Mouse (Mus musculus) forebrain, embryonic 15.5 days (tissue): ENCODE measurements around the gene Snrpa. TPM values are rescaled to one million over a fixed set of nuclear protein-coding genes. Genes with fewer than 3 reads are reported as not detected.
"Not testable (repeated sequence)": the region's sequence is repeated elsewhere in the genome, so short reads cannot be mapped to it uniquely, and the experiment has no call there.

Experiments used
- ATAC-seq: fragments of 200-750 bp; cut with Nextera tagmentation; replicated peaks from 2 replicates; pipeline ENCODE4 v1.8.0; 2017; ENCODE audit warnings: mild to moderate bottlenecking, moderate TSS enrichment, moderate library complexity
- H3K27ac ChIP-seq: fragments of 300-500 bp; sonication (generic); replicated peaks from 2 replicates; pipeline ENCODE4 v1.5.1; 2015; ENCODE audit warnings: mild to moderate bottlenecking, inconsistent platforms
- H3K27me3 ChIP-seq: fragments of 300-500 bp; sonication (generic); 2 replicates; pipeline ENCODE4 v1.6.1; 2015; ENCODE audit warnings: inconsistent platforms
- H3K36me3 ChIP-seq: fragments of 300-500 bp; sonication (generic); 2 replicates; pipeline ENCODE4 v1.6.1; 2015; ENCODE audit warnings: mild to moderate bottlenecking, inconsistent platforms
- H3K4me1 ChIP-seq: fragments of 300-500 bp; sonication (generic); 2 replicates; pipeline ENCODE4 v1.6.1; 2015; ENCODE audit warnings: inconsistent platforms
- H3K4me2 ChIP-seq: fragments of 300-500 bp; sonication (generic); replicated peaks from 2 replicates; pipeline ENCODE4 v1.6.1; 2015; ENCODE audit warnings: mild to moderate bottlenecking, inconsistent platforms
- H3K4me3 ChIP-seq: fragments of 300-500 bp; sonication (generic); 2 replicates; pipeline ENCODE4 v1.5.1; 2015; ENCODE audit warnings: mild to moderate bottlenecking, inconsistent platforms
- H3K9ac ChIP-seq: fragments of 300-500 bp; sonication (generic); replicated peaks from 2 replicates; pipeline ENCODE4 v1.6.1; 2015; ENCODE audit warnings: mild to moderate bottlenecking, inconsistent platforms
- H3K9me3 ChIP-seq: fragments of 300-500 bp; sonication (generic); 2 replicates; pipeline ENCODE4 v1.6.1; 2016; ENCODE audit warnings: inconsistent platforms
- WGBS: fragments of 180-500 bp; shearing (Covaris S2); methylation state at CpG from one replicate; pipeline ENCODE4 v1.1.7; 2015; ENCODE audit warnings: mixed read lengths; 5-methylcytosine and 5-hydroxymethylcytosine counted together
- polyA plus RNA-seq: library from polyadenylated mRNA; unstranded; fragments of >200 nt; fragmentation: Nextera tagmentation; extraction: Ambion mirVana; gene quantifications from 2 replicates; pipeline ENCODE4 v1.2.1, GENCODE M21; 2015

Gene Snrpa
- 228 and 236 TPM in 2 replicates for polyA plus RNA-seq

GRCm38 (mm10) chr7:27195681-27196611 is at the start of gene Snrpa, which contains the start of gene BC024978:
TSS of gene Snrpa (minus strand) at chr7:27196271.
TSS of gene BC024978 (plus strand) at chr7:27195781.
- peak; percentile 98 for ATAC-seq
- H3K4me1 ChIP-seq = peaks cover 26% of the 10 kb centered on the region
- peaks cover 28% of the 10 kb centered on the region for H3K36me3 ChIP-seq
- peak within 1 kb of the TSS; percentile 84 for H3K4me3 ChIP-seq
- H3K4me2 ChIP-seq = peak within 1 kb of the TSS; percentile 79
- WGBS = under 1% methylated on average over 64 of the region's 64 CpGs
- peak within 1 kb of the TSS; percentile 81 for H3K9ac ChIP-seq
- H3K27ac ChIP-seq = peak within 1 kb of the TSS; percentile 98
- no peaks in the 10 kb centered on the region for H3K27me3 ChIP-seq
- no peaks in the 10 kb centered on the region for H3K9me3 ChIP-seq

- H3K4me3 ChIP-seq, H3K27me3 ChIP-seq, H3K9ac ChIP-seq, H3K9me3 ChIP-seq, ATAC-seq, H3K4me1 ChIP-seq, H3K27ac ChIP-seq, H3K4me2 ChIP-seq: not testable (repeated sequence)
- H3K36me3 ChIP-seq = peaks cover 46% of the 10 kb centered on the region
- WGBS = 82% methylated on average over 2 of the region's 2 CpGs
Measured at GRCm38 (mm10) chr7:27244088-27244487, 48.0 kb upstream of the Snrpa start.

GRCm38 (mm10) chr7:27243211-27243610 is 47.1 kb upstream of the Snrpa start:
- Histone ChIP-seq H3K27me3 (no peaks in the 10 kb centered on the region), H3K9ac (no peak overlapping the region), H3K27ac (no peak overlapping the region), H3K4me3 (no peak overlapping the region), H3K9me3 (no peaks in the 10 kb centered on the region), H3K4me1 (no peaks in the 10 kb centered on the region), H3K36me3 (peaks cover 46% of the 10 kb centered on the region), H3K4me2 (no peak overlapping the region)
- WGBS = 74% methylated on average over 8 of the region's 8 CpGs
- no peak for ATAC-seq

GRCm38 (mm10) chr7:27238568-27238967 is 42.5 kb upstream of the Snrpa start:
- Histone ChIP-seq H3K9me3 (no peaks in the 10 kb centered on the region), H3K27ac (no peak overlapping the region), H3K9ac (no peak overlapping the region), H3K27me3 (no peaks in the 10 kb centered on the region), H3K4me3 (no peak overlapping the region), H3K36me3 (peaks cover 32% of the 10 kb centered on the region), H3K4me1 (peaks cover 9% of the 10 kb centered on the region), H3K4me2 (no peak overlapping the region)
- WGBS = 91% methylated on average over 5 of the region's 5 CpGs
- no peak for ATAC-seq

GRCm38 (mm10) chr7:27237527-27237926 is 41.5 kb upstream of the Snrpa start:
- no peak for ATAC-seq
- WGBS = 87% methylated on average over 2 of the region's 2 CpGs
- H3K4me2 ChIP-seq = no peak overlapping the region
- no peaks in the 10 kb centered on the region for H3K9me3 ChIP-seq
- H3K36me3 ChIP-seq = peaks cover 26% of the 10 kb centered on the region
- no peak overlapping the region for H3K9ac ChIP-seq
- H3K27ac ChIP-seq = no peak overlapping the region
- H3K4me3 ChIP-seq = no peak overlapping the region
- no peaks in the 10 kb centered on the region for H3K27me3 ChIP-seq
- peaks cover 12% of the 10 kb centered on the region for H3K4me1 ChIP-seq

GRCm38 (mm10) chr7:27235726-27236125 is 39.7 kb upstream of the Snrpa start:
- no peak overlapping the region for H3K4me2 ChIP-seq
- no peaks in the 10 kb centered on the region for H3K9me3 ChIP-seq
- H3K4me1 ChIP-seq = peaks cover 12% of the 10 kb centered on the region
- H3K36me3 ChIP-seq = peaks cover 15% of the 10 kb centered on the region
- ATAC-seq = no peak
- 90% methylated on average over 2 of the region's 2 CpGs for WGBS
- H3K27me3 ChIP-seq = no peaks in the 10 kb centered on the region
- H3K27ac ChIP-seq = no peak overlapping the region
- no peak overlapping the region for H3K9ac ChIP-seq
- no peak overlapping the region for H3K4me3 ChIP-seq

GRCm38 (mm10) chr7:27233300-27233699 is 37.2 kb upstream of the Snrpa start:
- Histone ChIP-seq H3K9me3 (no peaks in the 10 kb centered on the region), H3K27ac (peak overlapping the region; percentile 77), H3K4me3 (peak overlapping the region; percentile 75), H3K36me3 (peaks cover 2% of the 10 kb centered on the region; the same call in 1 of the 2 replicates), H3K4me1 (peaks cover 17% of the 10 kb centered on the region), H3K4me2 (peak overlapping the region; percentile 76), H3K9ac (peak overlapping the region; percentile 55), H3K27me3 (no peaks in the 10 kb centered on the region)
- WGBS = 2% methylated on average over 6 of the region's 6 CpGs
- ATAC-seq = peak; percentile 26

GRCm38 (mm10) chr7:27232781-27233281 is 36.8 kb upstream of the Snrpa start, which contains the start of gene Coq8b:
TSS of gene Coq8b (plus strand) at chr7:27233023.
- Histone ChIP-seq H3K9ac (peak within 1 kb of the TSS; percentile 55), H3K27me3 (no peaks in the 10 kb centered on the region), H3K4me3 (peak within 1 kb of the TSS; percentile 75), H3K27ac (peak within 1 kb of the TSS; percentile 77), H3K9me3 (no peaks in the 10 kb centered on the region), H3K4me1 (peaks cover 17% of the 10 kb centered on the region), H3K4me2 (peak within 1 kb of the TSS; percentile 76), H3K36me3 (peaks cover 2% of the 10 kb centered on the region; the same call in 1 of the 2 replicates)
- under 1% methylated on average over 25 of the region's 25 CpGs for WGBS
- peak; percentile 92 for ATAC-seq

GRCm38 (mm10) chr7:27231693-27232331 is 35.7 kb upstream of the Snrpa start:
- Histone ChIP-seq H3K9ac (no peak overlapping the region), H3K4me2 (no peak overlapping the region), H3K4me1 (peaks cover 26% of the 10 kb centered on the region), H3K36me3 (peaks cover 2% of the 10 kb centered on the region; the same call in 1 of the 2 replicates), H3K27me3 (no peaks in the 10 kb centered on the region), H3K27ac (peak overlapping the region; percentile 77; the same call in 1 of the 2 replicates), H3K4me3 (no peak overlapping the region), H3K9me3 (no peaks in the 10 kb centered on the region)
- ATAC-seq = no peak
- WGBS = 76% methylated on average over 7 of the region's 7 CpGs

- H3K4me2 ChIP-seq = no peak overlapping the region
- no peak overlapping the region for H3K27ac ChIP-seq
- no peaks in the 10 kb centered on the region for H3K36me3 ChIP-seq
- ATAC-seq = no peak
- 83% methylated on average over 4 of the region's 4 CpGs for WGBS
- peaks cover 37% of the 10 kb centered on the region for H3K4me1 ChIP-seq
- H3K4me3 ChIP-seq = no peak overlapping the region
- no peaks in the 10 kb centered on the region for H3K9me3 ChIP-seq
- no peak overlapping the region for H3K9ac ChIP-seq
- H3K27me3 ChIP-seq = no peaks in the 10 kb centered on the region
Measured at GRCm38 (mm10) chr7:27230781-27231180, 34.7 kb upstream of the Snrpa start.

- Histone ChIP-seq H3K9me3 (no peaks in the 10 kb centered on the region), H3K27ac (peak overlapping the region; percentile 81), H3K4me3 (peak overlapping the region; percentile 86), H3K9ac (peak overlapping the region; percentile 92), H3K27me3 (no peaks in the 10 kb centered on the region), H3K4me2 (peak overlapping the region; percentile 77), H3K36me3 (no peaks in the 10 kb centered on the region), H3K4me1 (peaks cover 50% of the 10 kb centered on the region)
- 0 out of 2 replicates have a peak, but pooled peaks have one; percentile 2 for ATAC-seq
- 16% methylated on average over 6 of the region's 6 CpGs for WGBS
Measured at GRCm38 (mm10) chr7:27228865-27229264, 32.8 kb upstream of the Snrpa start.
